Mouse (Mus musculus): Measurements from ENCODE around the gene Elfn1.

GRCm38 (mm10) chr5:139911506-139911905 is 3.8 kb downstream of the Elfn1 start:
- TF ChIP-seq POLR2A (IDR thresholded peaks at IDR 0.05; ENCODE audit: low read depth, low read length) (no peak), CTCF (IDR thresholded peaks at IDR 0.05; ENCODE audit: extremely low read depth, insufficient read length, insufficient replicate concordance, low read depth, low read length) (no peak)

Data from small intestine, adult 2 months (tissue).